17 mouse cellular contexts compared by ENCODE assay signal in genomic region chr9:68976136-68976535, GRCm38 (mm10).
DNase-seq lines count a peak whose midpoint lies in the region; ATAC-seq and TF ChIP-seq lines count a peak whose summit lies in the region.
"Had no signal": no experiment of that assay in that cellular context is flagged by ENCODE, and none has a peak within 500 bp of the region (broad histone marks: within the 10 kb centered on the region; RNA-seq: fewer than 3 reads in every experiment).

No protein-coding gene starts in this region.

- 45% methylated on average over 5 of the region's 5 CpGs for WGBS in embryonic facial prominence, embryonic 10.5 days
- WGBS in midbrain, embryonic 15.5 days, result 30% methylated on average over 5 of the region's 5 CpGs

- H3K4me3 ChIP-seq in gastrocnemius, adult 2 months, result no peak overlapping the region
- H3K4me3 ChIP-seq in CH12.LX (replicated peaks in 1 of 3; ENCODE audit: low read depth in 2 of 3, low read length in 2 of 3, poor library complexity in 1 of 3), result no peak overlapping the region
- no peak overlapping the region for H3K4me3 ChIP-seq in embryonic facial prominence, embryonic 10.5 days
- no peak overlapping the region for H3K4me3 ChIP-seq in midbrain, embryonic 15.5 days
- H3K4me3 ChIP-seq: kidney, embryonic 15.5 days had no signal

- in situ Hi-C loops in CH12.LX (cut with MboI; ENCODE audit: low pct_ligation_motif_present, low pct_unique_long_range_greater_than_20kb, low sequenced_read_pairs), result no loop called here

- dilution Hi-C loops in CH12.LX (cut with MboI; ENCODE audit: extremely low pct_ligation_motif_present, extremely low pct_unique_long_range_greater_than_20kb, low sequenced_read_pairs), result no loop called here

- H3K27me3 ChIP-seq in CH12.LX (replicated peaks), result no peaks in the 10 kb centered on the region
- H3K27me3 ChIP-seq in embryonic facial prominence, embryonic 10.5 days (replicated peaks; ENCODE audit: low read depth, poor library complexity, severe bottlenecking), result peaks cover 45% of the 10 kb centered on the region
- no peaks in the 10 kb centered on the region; the same call in 1 of the 2 replicates for H3K27me3 ChIP-seq in midbrain, embryonic 15.5 days (replicated peaks)
- H3K27me3 ChIP-seq: kidney, embryonic 15.5 days had no signal

- H3K9me3 ChIP-seq in CH12.LX (replicated peaks; ENCODE audit: low read length), result peaks cover 30% of the 10 kb centered on the region
- no peaks in the 10 kb centered on the region for H3K9me3 ChIP-seq in embryonic facial prominence, embryonic 10.5 days
- no peaks in the 10 kb centered on the region for H3K9me3 ChIP-seq in midbrain, embryonic 15.5 days
- H3K9me3 ChIP-seq: kidney, embryonic 15.5 days had no signal

- intact Hi-C loops in gastrocnemius, adult 2 months (cut with DNase I), result loop anchor here (5.0 kb wide), 1 partner anchor 321 kb away; no protein-coding TSS in a partner anchor

- TF ChIP-seq RAD21 in CH12.LX (IDR thresholded peaks at IDR 0.05; ENCODE audit: low read depth, low read length), result no peak; the same call in 1 of the 2 replicates

- no peak overlapping the region for H3K4me2 ChIP-seq in CH12.LX (ENCODE audit: insufficient read depth, low read depth, poor library complexity, severe bottlenecking)
- H3K4me2 ChIP-seq in midbrain, embryonic 15.5 days, result no peak overlapping the region
- H3K4me2 ChIP-seq: kidney, embryonic 15.5 days had no signal

- no peak for TF ChIP-seq EP300 in CH12.LX (IDR thresholded peaks at IDR 0.05; ENCODE audit: low read length)

- peak overlapping the region; percentile 48 for H3K27ac ChIP-seq in gastrocnemius, adult 2 months
- no peak overlapping the region for H3K27ac ChIP-seq in CH12.LX (ENCODE audit: insufficient read depth, low read depth)
- H3K27ac ChIP-seq in embryonic facial prominence, embryonic 10.5 days (replicated peaks), result no peak overlapping the region
- 0 out of 2 replicates have a peak overlapping the region, but pooled peaks have one; percentile 27 for H3K27ac ChIP-seq in midbrain, embryonic 15.5 days
- H3K27ac ChIP-seq: kidney, embryonic 15.5 days had no signal

- H3K79me2 ChIP-seq in CH12.LX (replicated peaks; ENCODE audit: control insufficient read depth, extremely low read depth, insufficient read depth, poor library complexity, severe bottlenecking), result no peaks in the 10 kb centered on the region

- no peak for ATAC-seq in midbrain, embryonic 15.5 days (replicated peaks)
- ATAC-seq in erythroid progenitor cell, adult 5-6 weeks (replicated peaks; ENCODE audit: low FRiP score, poor library complexity, severe bottlenecking), result no peak
- ATAC-seq: Patski had no signal

- TF ChIP-seq CTCF in gastrocnemius, adult 2 months (IDR thresholded peaks at IDR 0.05), result peak; percentile 25; the same call in 1 of the 2 replicates
- peak in 1 of 2 experiments; percentile 16; a peak in 1 of 4 replicates for TF ChIP-seq CTCF in CH12.LX (conservative IDR thresholded peaks at IDR 0.05 in 1 of 2, IDR thresholded peaks at IDR 0.05 in 1 of 2; ENCODE audit: low read depth in 2 of 2, low read length in 2 of 2)

- H3K9ac ChIP-seq in CH12.LX (ENCODE audit: insufficient read depth, low read depth), result no peak overlapping the region
- no peak overlapping the region for H3K9ac ChIP-seq in midbrain, embryonic 15.5 days
- H3K9ac ChIP-seq: kidney, embryonic 15.5 days had no signal

- no peak for DNase-seq in gastrocnemius, adult 2 months
- no peak for DNase-seq in gastrocnemius, postnatal 10 days
- DNase-seq in CH12.LX (ENCODE audit: extremely low read depth), result no peak
- DNase-seq in embryonic facial prominence, embryonic 10.5 days (ENCODE audit: low spot score), result peak; percentile 25
- no peak for DNase-seq in gastrocnemius, adult 18-20 months (ENCODE audit: low spot score)
- no peak for DNase-seq in MN1 (ENCODE audit: low spot score)
- DNase-seq: adrenal gland, postnatal 36 days; B cell, adult 2 months; cerebellum, adult 9-10 months; layer of hippocampus, postnatal 36 days; lung, adult 18-20 months; lung, postnatal 4 days; thymus, postnatal 36 days had no signal

- no peaks in the 10 kb centered on the region for H3K36me3 ChIP-seq in CH12.LX (replicated peaks in 1 of 2; ENCODE audit: control insufficient read depth in 1 of 2, insufficient read depth in 1 of 2, low read length in 1 of 2)
- H3K36me3 ChIP-seq in embryonic facial prominence, embryonic 10.5 days (replicated peaks), result no peaks in the 10 kb centered on the region
- no peaks in the 10 kb centered on the region for H3K36me3 ChIP-seq in midbrain, embryonic 15.5 days (replicated peaks)
- H3K36me3 ChIP-seq: kidney, embryonic 15.5 days had no signal

- H3K4me1 ChIP-seq in CH12.LX (ENCODE audit: control insufficient read depth in 1 of 2, insufficient read depth in 2 of 2), result peaks cover 0 to 21% of the 10 kb centered on the region in 2 experiments; a peak in 2 of 4 replicates
- H3K4me1 ChIP-seq in embryonic facial prominence, embryonic 10.5 days, result peaks cover 20% of the 10 kb centered on the region
- H3K4me1 ChIP-seq in midbrain, embryonic 15.5 days, result peaks cover 24% of the 10 kb centered on the region
- H3K4me1 ChIP-seq: kidney, embryonic 15.5 days had no signal

- TF ChIP-seq POLR2A in CH12.LX (IDR thresholded peaks at IDR 0.05; ENCODE audit: low read depth, low read length), result no peak

TF ChIP-seq in CH12.LX, 34 proteins besides CTCF, POLR2A, EP300 and RAD21:
- TF ChIP-seq TCF12 (IDR thresholded peaks at IDR 0.05; ENCODE audit: low read depth, low read length) (no peak), ZMIZ1 (IDR thresholded peaks at IDR 0.05; ENCODE audit: low read depth, low read length) (no peak), SIN3A (IDR thresholded peaks at IDR 0.05; ENCODE audit: low read length) (no peak), MAX (IDR thresholded peaks at IDR 0.05; ENCODE audit: low read length) (no peak), ZNF384 (IDR thresholded peaks at IDR 0.05; ENCODE audit: low read depth, low read length) (no peak), CHD1 (IDR thresholded peaks at IDR 0.05; ENCODE audit: low read depth, low read length) (no peak), KAT2A (IDR thresholded peaks at IDR 0.05; ENCODE audit: insufficient replicate concordance, low read length) (no peak), SMC3 (IDR thresholded peaks at IDR 0.05; ENCODE audit: low read depth, low read length) (peak; percentile 9; the same call in 1 of the 2 replicates)

Comparison
In these comparisons a context has a peak if more than half of its experiments do, and no peak if none do; other contexts are left out.
1. H3K27ac ChIP-seq: peak in gastrocnemius, adult 2 months (single experiment) and midbrain, embryonic 15.5 days (single experiment); none in CH12.LX (single experiment) and embryonic facial prominence, embryonic 10.5 days (single experiment).